Mouse (Mus musculus) midbrain, embryonic 13.5 days (tissue): ENCODE measurements around the gene Wdr18. TPM values are rescaled to one million over a fixed set of nuclear protein-coding genes. Genes with fewer than 3 reads are reported as not detected.

Experiments
- ATAC-seq: fragments of 200-750 bp; cut with Nextera tagmentation; 2 replicates; pipeline ENCODE4 v1.8.0; 2017; ENCODE audit warnings: mild to moderate bottlenecking, moderate TSS enrichment, moderate library complexity
- H3K27ac ChIP-seq: fragments of 300-500 bp; sonication (generic); 2 replicates; pipeline ENCODE4 v1.5.1; 2015; ENCODE audit warnings: inconsistent platforms, mild to moderate bottlenecking, moderate library complexity
- H3K27me3 ChIP-seq: fragments of 300-500 bp; sonication (generic); 2 replicates; pipeline ENCODE4 v1.6.1; 2015; ENCODE audit warnings: mild to moderate bottlenecking, inconsistent platforms
- H3K36me3 ChIP-seq: fragments of 300-500 bp; sonication (generic); 2 replicates; pipeline ENCODE4 v1.6.1; 2015; ENCODE audit warnings: mild to moderate bottlenecking, inconsistent platforms
- H3K4me1 ChIP-seq: fragments of 300-500 bp; sonication (generic); replicated peaks from 2 replicates; pipeline ENCODE4 v1.6.1; 2015; ENCODE audit warnings: inconsistent platforms
- H3K4me2 ChIP-seq: fragments of 300-500 bp; sonication (generic); replicated peaks from 2 replicates; pipeline ENCODE4 v1.6.1; 2015; ENCODE audit warnings: moderate library complexity, mild to moderate bottlenecking, inconsistent platforms
- H3K4me3 ChIP-seq: fragments of 300-500 bp; sonication (generic); replicated peaks from 2 replicates; pipeline ENCODE4 v1.5.1; 2015; ENCODE audit warnings: mild to moderate bottlenecking, inconsistent platforms
- H3K9ac ChIP-seq: fragments of 300-500 bp; sonication (generic); replicated peaks from 2 replicates; pipeline ENCODE4 v1.6.1; 2015; ENCODE audit warnings: mild to moderate bottlenecking, inconsistent platforms
- H3K9me3 ChIP-seq: fragments of 300-500 bp; sonication (generic); 2 replicates; pipeline ENCODE4 v1.6.1; 2016; ENCODE audit warnings: mild to moderate bottlenecking, inconsistent platforms
- WGBS: fragments of 180-500 bp; shearing (Covaris S2); methylation state at CpG from one replicate; pipeline ENCODE4 v1.1.7; 2015; 5-methylcytosine and 5-hydroxymethylcytosine counted together
- polyA plus RNA-seq: library from polyadenylated mRNA; unstranded; fragments of >200 nt; fragmentation: Nextera tagmentation; extraction: Ambion mirVana; gene quantifications from 2 replicates; pipeline ENCODE4 v1.2.1, GENCODE M21; 2015

The Wdr18 gene
- polyA plus RNA-seq, 1 experiment from 2014 or later: 76.7 TPM

- Histone ChIP-seq H3K27ac (no peak overlapping the region), H3K9me3 (no peaks in the 10 kb centered on the region), H3K4me3 (peak overlapping the region; percentile 31), H3K4me2 (peak overlapping the region; percentile 43; the same call in 1 of the 2 replicates), H3K9ac (no peak overlapping the region), H3K27me3 (peaks cover 67% of the 10 kb centered on the region), H3K36me3 (no peaks in the 10 kb centered on the region), H3K4me1 (peaks cover 51% of the 10 kb centered on the region)
- 0 out of 2 replicates have a peak, but pooled peaks have one; percentile 5 for ATAC-seq
- WGBS: 11% methylated on average over 26 of the region's 26 CpGs
These were observed 39.7 kb upstream of the Wdr18 start for GRCm38 (mm10) chr10:79920056-79920890.

- peak within 1 kb of the TSS; percentile 31 for H3K4me3 ChIP-seq
- ATAC-seq: no peak
- WGBS: 4% methylated on average over 41 of the region's 41 CpGs
- peaks cover 67% of the 10 kb centered on the region for H3K27me3 ChIP-seq
- H3K9me3 ChIP-seq: no peaks in the 10 kb centered on the region
- no peaks in the 10 kb centered on the region for H3K36me3 ChIP-seq
- H3K4me2 ChIP-seq: peak within 1 kb of the TSS; percentile 43
- H3K4me1 ChIP-seq: peaks cover 50% of the 10 kb centered on the region
- H3K9ac ChIP-seq: peak within 1 kb of the TSS; percentile 37
- no peak within 1 kb of the TSS for H3K27ac ChIP-seq
These were observed 38.9 kb upstream of the Wdr18 start, which contains the start of gene R3hdm4 for GRCm38 (mm10) chr10:79920958-79921535. TSS of gene R3hdm4 (minus strand) at chr10:79921208.

GRCm38 (mm10) chr10:79921572-79921971 is 38.4 kb upstream of the Wdr18 start:
- Histone ChIP-seq H3K4me2 (peak overlapping the region; percentile 43), H3K9me3 (no peaks in the 10 kb centered on the region), H3K4me1 (peaks cover 52% of the 10 kb centered on the region), H3K27ac (no peak overlapping the region), H3K4me3 (peak overlapping the region; percentile 31), H3K36me3 (no peaks in the 10 kb centered on the region), H3K27me3 (peaks cover 67% of the 10 kb centered on the region), H3K9ac (peak overlapping the region; percentile 37)
- WGBS: 1% methylated on average over 34 of the region's 34 CpGs
- no peak for ATAC-seq

GRCm38 (mm10) chr10:79924998-79925784 is 34.8 kb upstream of the Wdr18 start:
- Histone ChIP-seq H3K27ac (no peak overlapping the region), H3K27me3 (peaks cover 37% of the 10 kb centered on the region), H3K4me3 (0 out of 2 replicates have a peak overlapping the region, but pooled peaks have one; percentile 81), H3K9me3 (no peaks in the 10 kb centered on the region), H3K36me3 (no peaks in the 10 kb centered on the region), H3K4me2 (peak overlapping the region; percentile 91), H3K9ac (no peak overlapping the region), H3K4me1 (peaks cover 48% of the 10 kb centered on the region)
- ATAC-seq: no peak
- WGBS: 13% methylated on average over 29 of the region's 29 CpGs

GRCm38 (mm10) chr10:79925785-79926490 is 34.0 kb upstream of the Wdr18 start:
- Histone ChIP-seq H3K27ac (no peak overlapping the region), H3K27me3 (peaks cover 30% of the 10 kb centered on the region), H3K4me1 (peaks cover 48% of the 10 kb centered on the region), H3K4me2 (peak overlapping the region; percentile 91), H3K9me3 (no peaks in the 10 kb centered on the region), H3K9ac (peak overlapping the region; percentile 87), H3K4me3 (peak overlapping the region; percentile 81), H3K36me3 (peaks cover 5% of the 10 kb centered on the region)
- no peak; the same call in 1 of the 2 replicates for ATAC-seq
- WGBS: 14% methylated on average over 14 of the region's 15 CpGs

- Histone ChIP-seq H3K27ac (peak within 1 kb of the TSS; percentile 89), H3K4me2 (peak within 1 kb of the TSS; percentile 91), H3K4me3 (peak within 1 kb of the TSS; percentile 81), H3K27me3 (peaks cover 22% of the 10 kb centered on the region), H3K4me1 (peaks cover 43% of the 10 kb centered on the region), H3K9ac (peak within 1 kb of the TSS; percentile 87), H3K36me3 (peaks cover 13% of the 10 kb centered on the region), H3K9me3 (no peaks in the 10 kb centered on the region)
- peak; percentile 63 for ATAC-seq
- WGBS: under 1% methylated on average over 63 of the region's 63 CpGs
These were observed 33.2 kb upstream of the Wdr18 start, which contains the start of gene Arid3a for GRCm38 (mm10) chr10:79926491-79927323. TSS of gene Arid3a (plus strand) at chr10:79927043.

- ATAC-seq: peak; percentile 48
- H3K9ac ChIP-seq: peak overlapping the region; percentile 87
- peaks cover 49% of the 10 kb centered on the region for H3K4me1 ChIP-seq
- no peaks in the 10 kb centered on the region for H3K9me3 ChIP-seq
- H3K4me2 ChIP-seq: peak overlapping the region; percentile 91
- peak overlapping the region; percentile 81 for H3K4me3 ChIP-seq
- peak overlapping the region; percentile 89 for H3K27ac ChIP-seq
- WGBS: under 1% methylated on average over 53 of the region's 54 CpGs
- peaks cover 14% of the 10 kb centered on the region for H3K27me3 ChIP-seq
- H3K36me3 ChIP-seq: peaks cover 21% of the 10 kb centered on the region
These were observed 32.5 kb upstream of the Wdr18 start for GRCm38 (mm10) chr10:79927324-79928029.

- ATAC-seq: no peak
- Histone ChIP-seq H3K4me1 (peaks cover 55% of the 10 kb centered on the region), H3K4me2 (peak overlapping the region; percentile 91), H3K27ac (peak overlapping the region; percentile 89), H3K9me3 (no peaks in the 10 kb centered on the region), H3K36me3 (peaks cover 27% of the 10 kb centered on the region), H3K27me3 (peaks cover 7% of the 10 kb centered on the region), H3K9ac (peak overlapping the region; percentile 87), H3K4me3 (peak overlapping the region; percentile 81)
- WGBS: 1% methylated on average over 29 of the region's 29 CpGs
These were observed 31.8 kb upstream of the Wdr18 start for GRCm38 (mm10) chr10:79928030-79928694.

GRCm38 (mm10) chr10:79928907-79929701 is 30.8 kb upstream of the Wdr18 start:
- 19% methylated on average over 9 of the region's 9 CpGs for WGBS
- Histone ChIP-seq H3K36me3 (peaks cover 33% of the 10 kb centered on the region), H3K9me3 (no peaks in the 10 kb centered on the region), H3K4me1 (peaks cover 63% of the 10 kb centered on the region), H3K27me3 (no peaks in the 10 kb centered on the region; the same call in 1 of the 2 replicates), H3K27ac (peak overlapping the region; percentile 89), H3K4me3 (peak overlapping the region; percentile 81), H3K9ac (peak overlapping the region; percentile 87), H3K4me2 (peak overlapping the region; percentile 91)
- ATAC-seq: no peak
